Mouse (Mus musculus) brain, adult 10 weeks (tissue): ENCODE results near the gene Erbb3. TPM values are rescaled to one million over a fixed set of nuclear protein-coding genes. Genes with fewer than 3 reads are reported as not detected.

Experiments
- polyA plus RNA-seq: library from polyadenylated mRNA; stranded (reverse); fragments of 350-450 nt; fragmentation: Illumina TruSeq; extraction: RNeasy Lipid Tissue Mini Kit (QIAGEN cat#74804); gene quantifications from one replicate; pipeline ENCODE4 v1.2.3, GENCODE M21; 2015; ENCODE audit warnings: low read depth, low replicate concordance

The Erbb3 gene
- 6.3 TPM for polyA plus RNA-seq

DNA sequence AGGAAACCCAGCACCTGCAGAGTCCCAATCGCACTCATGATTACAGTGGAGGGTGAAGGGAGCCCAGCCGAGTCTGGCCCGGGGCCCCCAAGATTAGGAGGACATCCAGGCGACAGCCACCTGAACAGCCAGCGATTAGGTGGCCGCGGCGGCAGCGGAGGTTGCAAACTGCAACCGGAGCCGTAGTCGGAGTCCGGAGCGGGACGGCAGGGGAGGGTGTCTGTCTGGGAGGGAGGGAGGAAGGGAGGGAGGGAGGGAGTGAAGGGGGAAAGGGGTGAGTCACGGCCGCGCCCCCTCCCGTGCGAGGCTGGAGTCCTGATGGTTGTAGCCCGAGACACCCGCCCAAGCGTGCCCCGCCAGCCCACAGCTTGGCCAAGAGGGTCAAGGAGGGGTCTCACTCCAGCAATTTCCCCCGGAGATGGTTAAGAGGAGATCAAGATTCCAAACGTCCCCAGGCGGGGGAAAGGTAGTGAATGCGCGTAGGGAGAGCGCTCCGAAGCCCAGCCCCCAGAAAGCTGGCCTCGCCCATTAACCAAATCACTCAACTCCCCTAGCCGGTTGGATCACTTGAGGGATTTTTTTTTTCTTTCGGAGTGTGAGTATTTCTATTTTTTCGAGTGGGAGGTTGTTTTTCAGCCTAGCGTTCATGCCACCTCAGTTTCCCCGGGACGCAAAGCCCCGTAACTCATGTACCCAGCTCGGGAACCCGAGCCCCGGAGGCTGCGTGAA lies at the start of gene Erbb3:
Gene Erbb3 (minus strand): TSS at position 189 of the 729 bp plus-strand sequence.

GRCm38 (mm10) chr10:128626311-128627310 lies 37.2 kb upstream of the Erbb3 start, which contains the start of gene Rps26:
Gene Rps26, minus strand, starts transcription at chr10:128626747.

DNA sequence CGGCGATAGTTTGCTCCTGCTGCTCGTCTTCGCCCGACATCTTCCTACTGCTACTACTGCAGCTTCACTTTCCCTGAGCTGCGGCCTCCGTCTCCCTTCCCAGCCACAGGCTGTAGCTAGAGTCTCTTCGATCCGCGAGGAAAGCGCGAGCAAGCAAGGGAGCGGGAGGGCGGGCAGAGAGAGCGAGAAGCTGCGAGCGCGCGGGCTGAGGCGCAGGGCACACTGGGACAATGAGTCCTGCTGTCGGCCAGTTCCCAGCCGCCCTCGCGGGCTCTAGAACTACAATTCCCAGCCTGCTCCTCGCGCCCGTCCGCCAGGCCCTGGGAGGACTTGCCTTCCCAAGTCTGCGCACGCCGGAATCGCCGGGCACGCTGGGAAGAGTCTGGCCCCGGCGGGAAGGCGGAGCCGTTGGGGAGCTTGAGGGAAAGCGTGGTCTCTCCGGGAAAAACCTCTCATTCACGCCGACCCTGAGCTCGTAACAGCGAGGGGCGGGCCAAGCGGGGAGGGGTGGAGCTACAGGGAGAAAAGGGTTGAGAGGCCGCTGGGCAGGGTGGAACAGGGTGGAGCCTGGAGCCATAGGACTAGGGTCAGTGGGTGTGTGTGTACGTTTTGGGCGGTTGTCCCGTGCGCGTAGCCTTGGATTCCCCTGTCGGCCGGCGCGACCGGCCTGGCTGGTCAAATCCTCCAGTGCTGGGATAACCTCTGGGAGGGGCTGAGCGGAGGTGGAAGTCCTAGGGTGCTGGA lies 23.5 kb downstream of the Erbb3 start, which contains the start of gene Pa2g4:
Gene Pa2g4 (minus strand): TSS at position 200 of the 744 bp plus-strand sequence.

DNA sequence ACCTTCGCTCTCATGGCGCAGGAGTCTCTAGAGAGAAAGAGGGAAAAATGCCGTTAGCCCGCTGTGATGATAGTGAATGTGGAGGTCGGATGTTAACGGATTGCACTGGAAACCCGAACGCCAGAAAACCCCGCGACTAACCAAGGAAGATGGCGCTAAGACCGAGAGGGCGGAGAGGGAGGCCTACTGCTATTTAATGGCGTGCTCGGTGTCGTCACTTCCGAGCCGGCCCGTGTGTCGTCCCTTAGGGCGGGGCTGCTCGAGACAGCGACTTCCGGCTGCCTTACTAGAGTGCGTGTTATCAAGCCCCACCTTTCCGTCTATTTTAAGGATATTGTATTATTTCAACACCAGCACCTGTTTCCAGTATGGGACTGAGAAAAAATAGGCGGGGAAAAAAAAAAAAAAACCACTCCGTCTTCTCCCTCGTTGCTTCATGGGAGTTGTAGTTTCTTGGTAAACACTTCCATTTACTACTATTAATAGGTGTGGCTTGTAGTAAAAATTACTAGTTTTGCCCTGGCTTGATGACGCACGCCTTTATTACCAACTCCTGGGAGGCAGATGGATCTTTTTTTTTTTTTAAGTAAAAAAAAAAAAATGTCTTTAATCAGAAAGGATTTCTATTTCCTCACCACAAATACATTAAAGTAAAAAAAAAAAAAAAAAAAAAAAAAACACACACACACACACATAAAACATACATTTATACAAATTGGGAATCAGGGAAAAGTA lies 40.3 kb downstream of the Erbb3 start, which contains the start of gene Rpl41:
Gene Rpl41 (minus strand): TSS at position 359 of the 735 bp plus-strand sequence.

DNA sequence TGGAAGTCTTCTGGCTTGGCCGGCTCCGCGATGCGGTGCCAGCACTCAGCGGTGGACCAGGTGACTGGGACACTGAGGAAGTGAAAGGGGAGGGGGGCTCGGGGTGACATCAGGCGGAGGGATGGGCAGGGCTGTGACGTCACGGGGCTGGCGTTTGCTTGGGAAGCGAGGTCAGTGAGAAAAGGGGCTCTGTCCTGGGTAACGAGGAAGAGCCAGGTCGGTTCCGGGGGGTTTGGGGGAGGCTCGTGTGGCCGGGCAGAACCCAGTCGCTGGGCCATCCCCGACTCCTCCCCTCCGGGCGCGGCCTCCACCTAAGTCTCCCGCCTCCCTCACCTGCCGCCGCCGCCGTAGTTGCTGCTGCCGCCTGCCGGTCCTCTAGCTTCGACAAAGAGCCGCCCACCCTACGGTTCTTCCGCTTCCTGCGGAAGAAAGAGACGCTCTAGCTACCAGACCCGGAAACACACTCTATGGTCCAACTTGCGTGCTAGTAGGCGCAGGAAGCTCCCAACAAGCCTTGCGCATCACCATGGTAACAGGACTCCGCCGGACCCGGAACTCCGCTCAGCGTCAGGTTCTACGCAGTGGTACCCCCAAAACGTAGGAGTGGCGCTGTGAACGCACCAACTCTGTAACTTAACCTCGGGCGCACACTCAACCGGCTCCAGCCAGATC lies 42.0 kb downstream of the Erbb3 start, which contains the start of gene Zc3h10:
Gene Zc3h10 (minus strand): TSS at position 414 of the 672 bp plus-strand sequence.

GRCm38 (mm10) chr10:128525671-128526308 lies 63.7 kb downstream of the Erbb3 start, which contains the start of gene Esyt1:
Gene Esyt1, minus strand, starts transcription at chr10:128525871.

Other genes with a start within 250 kb of the Erbb3 start
- gene Coq10a, start 220.7 kb downstream of the Erbb3 start, polyA plus RNA-seq: 67.8 TPM
- gene Ankrd52, start 212.5 kb downstream of the Erbb3 start, polyA plus RNA-seq: 25.4 TPM
- gene Slc39a5, start 188.4 kb downstream of the Erbb3 start, polyA plus RNA-seq: 0.57 TPM
- gene Nabp2, start 178.2 kb downstream of the Erbb3 start, polyA plus RNA-seq: 120 TPM
- 73.7 TPM for gene Rnf41, start 178.0 kb downstream of the Erbb3 start, polyA plus RNA-seq
- gene Smarcc2, start 130.4 kb downstream of the Erbb3 start, polyA plus RNA-seq: 140 TPM
- 1,213 TPM for gene Myl6, start 95.5 kb downstream of the Erbb3 start, polyA plus RNA-seq
- 33.8 TPM for gene Myl6b, start 91.0 kb downstream of the Erbb3 start, polyA plus RNA-seq
- gene Esyt1, start 63.8 kb downstream of the Erbb3 start, polyA plus RNA-seq: 8.8 TPM
- 13.1 TPM for gene Zc3h10, start 41.9 kb downstream of the Erbb3 start, polyA plus RNA-seq
- gene Rpl41, start 40.3 kb downstream of the Erbb3 start, polyA plus RNA-seq: 1,818 TPM
- gene Pa2g4, start 23.7 kb downstream of the Erbb3 start, polyA plus RNA-seq: 67.6 TPM
- gene Rps26, start 37.1 kb upstream of the Erbb3 start, polyA plus RNA-seq: 372 TPM
- gene Ikzf4, start 56.3 kb upstream of the Erbb3 start, polyA plus RNA-seq: 6.7 TPM
- 13.6 TPM for gene Suox, start 84.4 kb upstream of the Erbb3 start, polyA plus RNA-seq
- gene Rab5b, start 106.6 kb upstream of the Erbb3 start, polyA plus RNA-seq: 144 TPM
- gene Pmel, start 114.5 kb upstream of the Erbb3 start, polyA plus RNA-seq: 1.2 TPM
- 3.0 TPM for gene Cdk2, start 115.4 kb upstream of the Erbb3 start, polyA plus RNA-seq
- gene Dgka, start 155.2 kb upstream of the Erbb3 start, polyA plus RNA-seq: 7.5 TPM
- gene Pym1, start 158.2 kb upstream of the Erbb3 start, polyA plus RNA-seq: 35.5 TPM
- 0.30 TPM for gene Mmp19, start 201.3 kb upstream of the Erbb3 start, polyA plus RNA-seq
- gene Dnajc14, start 214.4 kb upstream of the Erbb3 start, polyA plus RNA-seq: 51.2 TPM
- 8.9 TPM for gene Tmem198b, start 214.7 kb upstream of the Erbb3 start, polyA plus RNA-seq
- gene Sarnp, start 227.7 kb upstream of the Erbb3 start, polyA plus RNA-seq: 99.3 TPM
- 18.1 TPM for gene Ormdl2, start 232.0 kb upstream of the Erbb3 start, polyA plus RNA-seq